Mouse (Mus musculus) testis, adult 2 months (tissue): ENCODE measurements around the gene Pcsk5.

Experiments used
- CTCF ChIP-seq: fragments of 200-500 bp; IDR thresholded peaks from 2 replicates; pipeline ENCODE4 v1.5.1; 2012; ENCODE audit warnings: low read depth, mild to moderate bottlenecking, inconsistent platforms, low read length, moderate library complexity; ENCODE audit not compliant: control insufficient read depth, insufficient read depth, insufficient replicate concordance
- POLR2A ChIP-seq: fragments of 200-500 bp; IDR thresholded peaks from 2 replicates; pipeline ENCODE4 v1.6.1; 2012; ENCODE audit warnings: low read depth, mild to moderate bottlenecking, inconsistent platforms, low read length, moderate library complexity; ENCODE audit not compliant: control insufficient read depth

- no peak for TF ChIP-seq CTCF
- no peak for TF ChIP-seq POLR2A
These were observed 346.1 kb downstream of the Pcsk5 start for GRCm38 (mm10) chr19:17491322-17491721.
